Mouse (Mus musculus): ENCODE results near the gene Fxyd4. TPM values are rescaled to one million over a fixed set of nuclear protein-coding genes. Genes with fewer than 3 reads are reported as not detected.

The Fxyd4 gene
- total RNA-seq (2023; ENCODE audit: inconsistent age), result 0.87 to 2.0 TPM (median 1.8 TPM) in 3 of 4 replicates, not detected in the other

GRCm38 (mm10) chr6:117937222-117937932, at the start of gene Fxyd4:
Gene Fxyd4, minus strand, starts transcription at chr6:117937692.

GRCm38 (mm10) chr6:117900126-117901080, 37.1 kb downstream of the Fxyd4 start, which contains the start of gene Hnrnpf:
Gene Hnrnpf, plus strand, starts transcription at chr6:117900324.

Other genes with a start within 250 kb of the Fxyd4 start
- 9.6 to 14.5 TPM (median 11.3 TPM) in 4 replicates for gene Zfp637, start 96.5 kb downstream of the Fxyd4 start, total RNA-seq (2023; ENCODE audit: inconsistent age)
- 2.1 to 6.5 TPM (median 3.1 TPM) in 4 replicates for gene Zfp239, start 75.6 kb downstream of the Fxyd4 start, total RNA-seq (2023; ENCODE audit: inconsistent age)
- gene Hnrnpf, start 37.4 kb downstream of the Fxyd4 start, total RNA-seq (2023; ENCODE audit: inconsistent age), result 712 to 875 TPM (median 771 TPM) in 4 replicates
- 0.36 to 0.64 TPM (median 0.51 TPM) in 3 of 4 replicates, not detected in the other for gene Rasgef1a, start 73.7 kb upstream of the Fxyd4 start, total RNA-seq (2023; ENCODE audit: inconsistent age)
- gene Csgalnact2, start 201.4 kb upstream of the Fxyd4 start, total RNA-seq (2023; ENCODE audit: inconsistent age), result 19.4 to 23.2 TPM (median 19.9 TPM) in 4 replicates